Mouse (Mus musculus) skeletal muscle tissue, adult 2 months (tissue): Measurements from ENCODE around the gene Pde1c.

Experiments used
- DNase-seq: peaks from one replicate; pipeline ENCODE4 v3.0.0-alpha.2; 2012; ENCODE audit warnings: low read depth, low spot score

The Pde1c gene

GRCm38 (mm10) chr6:56447917-56448316 lies 121.0 kb downstream of the Pde1c start:
- DNase-seq: peak; percentile 0

- no peak for DNase-seq
Observed at GRCm38 (mm10) chr6:56441501-56441900, 127.4 kb downstream of the Pde1c start.

- DNase-seq: no peak
Observed at GRCm38 (mm10) chr6:56425846-56426245, 143.1 kb downstream of the Pde1c start.

- no peak for DNase-seq
Observed at GRCm38 (mm10) chr6:56422866-56423265, 146.0 kb downstream of the Pde1c start.

- DNase-seq: no peak
Observed at GRCm38 (mm10) chr6:56416191-56416590, 152.7 kb downstream of the Pde1c start.

- DNase-seq: no peak
Observed at GRCm38 (mm10) chr6:56389178-56389577, 179.7 kb downstream of the Pde1c start.

GRCm38 (mm10) chr6:56376359-56376758 lies 192.5 kb downstream of the Pde1c start:
- DNase-seq: no peak

- no peak for DNase-seq
Observed at GRCm38 (mm10) chr6:56374180-56374579, 194.7 kb downstream of the Pde1c start.

GRCm38 (mm10) chr6:56373753-56374152 lies 195.2 kb downstream of the Pde1c start:
- DNase-seq: no peak

GRCm38 (mm10) chr6:56373046-56373751 lies 195.7 kb downstream of the Pde1c start:
- DNase-seq: no peak

- DNase-seq: no peak
Observed at GRCm38 (mm10) chr6:56369462-56369861, 199.4 kb downstream of the Pde1c start.

GRCm38 (mm10) chr6:56368116-56368515 lies 200.8 kb downstream of the Pde1c start:
- DNase-seq: no peak

GRCm38 (mm10) chr6:56367257-56367656 lies 201.6 kb downstream of the Pde1c start:
- no peak for DNase-seq

- DNase-seq: no peak
Observed at GRCm38 (mm10) chr6:56362650-56363049, 206.3 kb downstream of the Pde1c start.

GRCm38 (mm10) chr6:56362128-56362545 lies 206.8 kb downstream of the Pde1c start:
- no peak for DNase-seq

GRCm38 (mm10) chr6:56361348-56362127 lies 207.4 kb downstream of the Pde1c start:
- no peak for DNase-seq

- no peak for DNase-seq
Observed at GRCm38 (mm10) chr6:56360086-56360485, 208.8 kb downstream of the Pde1c start.

- DNase-seq: no peak
Observed at GRCm38 (mm10) chr6:56359126-56359525, 209.8 kb downstream of the Pde1c start.

GRCm38 (mm10) chr6:56347207-56347606 lies 221.7 kb downstream of the Pde1c start:
- no peak for DNase-seq

GRCm38 (mm10) chr6:56345082-56345481 lies 223.8 kb downstream of the Pde1c start:
- peak; percentile 30 for DNase-seq

GRCm38 (mm10) chr6:56342005-56342404 lies 226.9 kb downstream of the Pde1c start:
- no peak for DNase-seq

GRCm38 (mm10) chr6:56335811-56336446 lies 233.0 kb downstream of the Pde1c start:
- no peak for DNase-seq
